In the genomic region with DNA sequence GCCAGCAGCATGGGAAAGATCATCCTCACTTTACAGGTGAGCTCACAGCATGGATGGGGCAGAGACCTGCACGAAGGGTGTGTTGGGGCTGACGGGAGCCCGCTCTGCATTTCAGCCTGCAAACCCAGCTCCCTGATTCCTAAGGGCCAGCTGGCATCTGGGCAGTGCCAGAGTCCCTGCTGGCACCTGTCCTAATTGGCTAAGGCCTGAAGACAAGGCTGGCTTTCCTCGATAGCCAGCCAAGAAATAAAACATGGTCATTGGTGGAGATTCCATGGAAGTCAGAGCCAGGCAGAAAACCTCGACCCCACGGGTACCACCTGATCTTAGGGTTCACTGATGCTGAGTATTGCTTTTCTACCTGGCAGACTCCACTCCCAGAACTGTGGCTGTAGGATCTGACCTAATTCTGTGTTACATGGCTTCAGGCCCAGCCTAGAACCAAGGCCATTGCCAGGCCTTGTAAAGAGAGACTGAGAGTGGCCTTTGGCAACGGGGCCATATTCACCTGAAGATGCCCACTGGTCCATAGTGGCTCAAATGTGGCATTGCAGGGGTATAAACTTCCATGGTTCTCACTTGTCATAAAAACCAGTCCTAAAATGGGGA, we compare ENCODE assay signal across 13 mouse cellular contexts. TPM values are rescaled to one million over a fixed set of nuclear protein-coding genes. Genes with fewer than 3 reads are reported as not detected.
DNase-seq lines count a peak whose midpoint lies in the region; TF ChIP-seq lines count a peak whose summit lies in the region.
"Had no signal": no experiment of that assay in that cellular context is flagged by ENCODE, and none has a peak within 500 bp of the region (broad histone marks: within the 10 kb centered on the region; RNA-seq: fewer than 3 reads in every experiment).

No protein-coding gene starts in this region.

- no peaks in the 10 kb centered on the region for H3K36me3 ChIP-seq in kidney, adult 2 months (ENCODE audit: control insufficient read depth, insufficient read depth, low read length)
- H3K36me3 ChIP-seq: hindbrain, embryonic 13.5 days; stomach, embryonic 15.5 days had no signal

- H3K4me3 ChIP-seq in kidney, adult 2 months (ENCODE audit: insufficient read depth, low read depth, low read length): no peak overlapping the region
- H3K4me3 ChIP-seq: hindbrain, embryonic 13.5 days; megakaryocyte, embryonic 14.5 days; stomach, embryonic 15.5 days had no signal

- no peak overlapping the region for H3K27ac ChIP-seq in kidney, adult 2 months (ENCODE audit: insufficient read depth, low read depth, low read length)
- H3K27ac ChIP-seq: kidney, postnatal 0 days; stomach, embryonic 15.5 days had no signal

- TF ChIP-seq CTCF in kidney, adult 2 months (conservative IDR thresholded peaks at IDR 0.05; ENCODE audit: insufficient read depth, insufficient read length, low read depth, low read length): no peak

- no peaks in the 10 kb centered on the region for H3K27me3 ChIP-seq in kidney, adult 2 months (replicated peaks; ENCODE audit: control insufficient read depth, insufficient read depth, low read length)
- H3K27me3 ChIP-seq: hindbrain, embryonic 13.5 days; stomach, embryonic 15.5 days had no signal

- no peaks in the 10 kb centered on the region for H3K4me1 ChIP-seq in kidney, adult 2 months (ENCODE audit: control insufficient read depth, insufficient read depth, low read length)
- H3K4me1 ChIP-seq: megakaryocyte, embryonic 14.5 days; stomach, embryonic 15.5 days had no signal

- peak; percentile 67 for DNase-seq in adrenal gland, postnatal 10 days
- DNase-seq in adrenal gland, postnatal 4 days (ENCODE audit: low spot score in 2 of 2): no peak
- peak; percentile 49 to 72 for DNase-seq in layer of hippocampus, postnatal 14 days (ENCODE audit: low spot score in 2 of 2)
- DNase-seq in layer of hippocampus, adult 9-10 months (ENCODE audit: low spot score): no peak
- DNase-seq in brain, adult 2 months (ENCODE audit: low read depth, low spot score): peak; percentile 97
- DNase-seq in cerebellum, postnatal 36 days: peak; percentile 92
- no peak for DNase-seq in embryo, embryonic 10 days (ENCODE audit: low spot score)
- DNase-seq in kidney, adult 2 months: no peak
- DNase-seq: embryo, embryonic 11 days had no signal

- 78% methylated on average over 7 of the region's 7 CpGs for WGBS in kidney, adult 2 months

- TF ChIP-seq POLR2A in kidney, adult 2 months (IDR thresholded peaks at IDR 0.05; ENCODE audit: low read depth, low read length): no peak

RNA-seq across cellular contexts. Expression of gene Trp53i11, which starts 34.4 kb away (rescaled TPM):
- 10 to 100 TPM; 87.9 to 89.8 TPM for total RNA-seq in adrenal gland, postnatal 10 days (2021)
- total RNA-seq in adrenal gland, postnatal 4 days (2021): 100 to 1,000 TPM; 114 to 117 TPM
- 10 to 100 TPM; 49.2 to 53.7 TPM for total RNA-seq in layer of hippocampus, postnatal 14 days (2021)
- 18.1 and 18.3 TPM in 2 replicates for polyA plus RNA-seq in kidney, adult 2 months (2012; rRNA removed)

Comparison
In these comparisons a context has a peak if more than half of its experiments do, and no peak if none do; other contexts are left out.
1. DNase-seq: peak in adrenal gland, postnatal 10 days (single experiment), layer of hippocampus, postnatal 14 days (2 of 2), brain, adult 2 months (single experiment) and cerebellum, postnatal 36 days (2 of 2); none in adrenal gland, postnatal 4 days (0 of 2), layer of hippocampus, adult 9-10 months (single experiment), embryo, embryonic 10 days (single experiment) and kidney, adult 2 months (single experiment).